Comparison of ENCODE assay signal across 8 mouse cellular contexts in genomic region chr1:97768906-97769293, GRCm38 (mm10). TPM values are rescaled to one million over a fixed set of nuclear protein-coding genes. Genes with fewer than 3 reads are reported as not detected.
DNase-seq lines count a peak whose midpoint lies in the region; ATAC-seq and TF ChIP-seq lines count a peak whose summit lies in the region.

No protein-coding gene starts in this region.

- WGBS in kidney, adult 2 months = 4% methylated on average over 7 of the region's 7 CpGs
- 12% methylated on average over 7 of the region's 7 CpGs for WGBS in hindbrain, embryonic 15.5 days
- 14% methylated on average over 7 of the region's 7 CpGs for WGBS in midbrain, embryonic 12.5 days

- H3K27me3 ChIP-seq in kidney, adult 2 months (replicated peaks; ENCODE audit: control insufficient read depth, insufficient read depth, low read length) = no peaks in the 10 kb centered on the region
- H3K27me3 ChIP-seq in hindbrain, embryonic 15.5 days = no peaks in the 10 kb centered on the region
- H3K27me3 ChIP-seq in midbrain, embryonic 12.5 days = no peaks in the 10 kb centered on the region

- no peaks in the 10 kb centered on the region for H3K36me3 ChIP-seq in kidney, adult 2 months (ENCODE audit: control insufficient read depth, insufficient read depth, low read length)
- H3K36me3 ChIP-seq in hindbrain, embryonic 15.5 days = no peaks in the 10 kb centered on the region
- H3K36me3 ChIP-seq in midbrain, embryonic 12.5 days = no peaks in the 10 kb centered on the region

- ATAC-seq in activated CD4-positive, CD25-positive, alpha-beta regulatory T cell, adult 4 months = peak; percentile 30
- no peak for ATAC-seq in hindbrain, embryonic 15.5 days (ENCODE audit: low FRiP score, low read depth)
- ATAC-seq in midbrain, embryonic 12.5 days (ENCODE audit: low FRiP score, low read depth) = no peak

- no peaks in the 10 kb centered on the region for H3K9me3 ChIP-seq in hindbrain, embryonic 15.5 days
- no peaks in the 10 kb centered on the region for H3K9me3 ChIP-seq in midbrain, embryonic 12.5 days

- H3K4me1 ChIP-seq in kidney, adult 2 months (ENCODE audit: control insufficient read depth, insufficient read depth, low read length) = peaks cover 4% of the 10 kb centered on the region; the same call in 1 of the 2 replicates
- H3K4me1 ChIP-seq in hindbrain, embryonic 15.5 days (replicated peaks) = peaks cover 43% of the 10 kb centered on the region
- H3K4me1 ChIP-seq in midbrain, embryonic 12.5 days = peaks cover 22% of the 10 kb centered on the region; the same call in 1 of the 2 replicates

- TF ChIP-seq CTCF in kidney, adult 2 months (conservative IDR thresholded peaks at IDR 0.05; ENCODE audit: insufficient read depth, insufficient read length, low read depth, low read length) = no peak

- peak overlapping the region; percentile 94 for H3K9ac ChIP-seq in hindbrain, embryonic 15.5 days
- peak overlapping the region; percentile 88 for H3K9ac ChIP-seq in midbrain, embryonic 12.5 days (replicated peaks)

- no peak for TF ChIP-seq POLR2A in kidney, adult 2 months (IDR thresholded peaks at IDR 0.05; ENCODE audit: low read depth, low read length)

- no peak for DNase-seq in kidney, adult 2 months
- DNase-seq in kidney, postnatal 25 days = no peak
- no peak for DNase-seq in cerebellum, adult 11 months
- DNase-seq in layer of hippocampus, postnatal 14 days (ENCODE audit: low spot score in 2 of 2) = no peak
- DNase-seq in adrenal gland, postnatal 14 days = no peak

- no peak overlapping the region; the same call in 1 of the 2 replicates for H3K27ac ChIP-seq in kidney, adult 2 months (ENCODE audit: insufficient read depth, low read depth, low read length)
- peak overlapping the region; percentile 93 for H3K27ac ChIP-seq in hindbrain, embryonic 15.5 days (replicated peaks)
- H3K27ac ChIP-seq in midbrain, embryonic 12.5 days (replicated peaks) = 0 out of 2 replicates have a peak overlapping the region, but pooled peaks have one; percentile 85

- peak overlapping the region; percentile 58 for H3K4me2 ChIP-seq in hindbrain, embryonic 15.5 days
- peak overlapping the region; percentile 79 for H3K4me2 ChIP-seq in midbrain, embryonic 12.5 days (replicated peaks)

- H3K4me3 ChIP-seq in kidney, adult 2 months (ENCODE audit: insufficient read depth, low read depth, low read length) = peak overlapping the region; percentile 87
- peak overlapping the region; percentile 95 for H3K4me3 ChIP-seq in hindbrain, embryonic 15.5 days
- H3K4me3 ChIP-seq in midbrain, embryonic 12.5 days = peak overlapping the region; percentile 90

RNA-seq across cellular contexts. Expression of gene Gin1, which starts 1.1 kb away (rescaled TPM):
- 2.9 TPM in 2 replicates for polyA plus RNA-seq in kidney, adult 2 months (2012; rRNA removed)
- 10 to 100 TPM; 23.0 to 26.9 TPM for polyA plus RNA-seq in activated CD4-positive, CD25-positive, alpha-beta regulatory T cell, adult 4 months (2017; shearing (Covaris generic))
- polyA plus RNA-seq in hindbrain, embryonic 15.5 days (2015; fragmentation: Nextera tagmentation; extraction: Ambion mirVana) = 14.6 and 15.1 TPM in 2 replicates
- 19.3 and 19.4 TPM in 2 replicates for polyA plus RNA-seq in midbrain, embryonic 12.5 days (2016; fragmentation: Nextera tagmentation; extraction: Ambion mirVana)
- 1 to 10 TPM; 8.7 to 9.3 TPM for total RNA-seq in layer of hippocampus, postnatal 14 days (2021)
- total RNA-seq in adrenal gland, postnatal 14 days (2021) = 8.2 and 11.0 TPM in 2 replicates

RNA-seq across cellular contexts. Expression of gene Ppip5k2, which starts 1.3 kb away (rescaled TPM):
- polyA plus RNA-seq in kidney, adult 2 months (2012; rRNA removed) = 3.7 and 4.0 TPM in 2 replicates
- polyA plus RNA-seq in activated CD4-positive, CD25-positive, alpha-beta regulatory T cell, adult 4 months (2017; shearing (Covaris generic)) = 10 to 100 TPM; 29.4 to 30.9 TPM
- 53.5 and 55.4 TPM in 2 replicates for polyA plus RNA-seq in hindbrain, embryonic 15.5 days (2015; fragmentation: Nextera tagmentation; extraction: Ambion mirVana)
- 52.6 and 60.8 TPM in 2 replicates for polyA plus RNA-seq in midbrain, embryonic 12.5 days (2016; fragmentation: Nextera tagmentation; extraction: Ambion mirVana)
- 10 to 100 TPM; 20.2 to 21.2 TPM for total RNA-seq in layer of hippocampus, postnatal 14 days (2021)
- 16.9 and 17.2 TPM in 2 replicates for total RNA-seq in adrenal gland, postnatal 14 days (2021)
